Mouse (Mus musculus) midbrain, postnatal 0 days (tissue): ENCODE results near the gene Tmprss11d. TPM values are rescaled to one million over a fixed set of nuclear protein-coding genes. Genes with fewer than 3 reads are reported as not detected.
"Not testable (repeated sequence)": the region's sequence is repeated elsewhere in the genome, so short reads cannot be mapped to it uniquely, and the experiment has no call there.

Experiments
- ATAC-seq: fragments of 200-750 bp; cut with Nextera tagmentation; 2 replicates; pipeline ENCODE4 v1.8.0; 2017; ENCODE audit warnings: moderate number of reproducible peaks, mild to moderate bottlenecking, moderate TSS enrichment, moderate library complexity; ENCODE audit not compliant: low FRiP score
- DNase-seq: peaks from one replicate; pipeline ENCODE4 v3.0.0-alpha.2; 2015; ENCODE audit warnings: low spot score
- H3K27ac ChIP-seq: fragments of 300-500 bp; sonication (generic); 2 replicates; pipeline ENCODE4 v1.5.1; 2014; ENCODE audit warnings: low read depth, mild to moderate bottlenecking, low read length, mixed read lengths
- H3K27me3 ChIP-seq: fragments of 300-500 bp; sonication (generic); 2 replicates; pipeline ENCODE4 v1.6.1; 2014; ENCODE audit warnings: low read length, control low read depth, mixed read lengths; ENCODE audit not compliant: insufficient read depth
- H3K36me3 ChIP-seq: fragments of 300-500 bp; sonication (generic); 2 replicates; pipeline ENCODE4 v1.6.1; 2014; ENCODE audit warnings: low read length, control low read depth, mixed read lengths; ENCODE audit not compliant: insufficient read depth
- H3K4me1 ChIP-seq: fragments of 300-500 bp; sonication (generic); 2 replicates; pipeline ENCODE4 v1.6.1; 2014; ENCODE audit warnings: mild to moderate bottlenecking, control low read depth, antibody characterized with exemption, low read length, mixed read lengths; ENCODE audit not compliant: insufficient read depth
- H3K4me2 ChIP-seq: fragments of 300-500 bp; sonication (generic); 2 replicates; pipeline ENCODE4 v1.6.1; 2014; ENCODE audit warnings: low read depth, mild to moderate bottlenecking, low read length, mixed read lengths; ENCODE audit not compliant: poor library complexity, severe bottlenecking
- H3K4me3 ChIP-seq: fragments of 300-500 bp; sonication (generic); 2 replicates; pipeline ENCODE4 v1.5.1; 2014; ENCODE audit warnings: low read depth, mild to moderate bottlenecking, low read length, moderate library complexity
- H3K9ac ChIP-seq: fragments of 300-500 bp; sonication (generic); replicated peaks from 2 replicates; pipeline ENCODE4 v1.6.1; 2014; ENCODE audit warnings: mild to moderate bottlenecking, low read length, moderate library complexity, mixed read lengths; ENCODE audit not compliant: poor library complexity, severe bottlenecking
- H3K9me3 ChIP-seq: fragments of 300-500 bp; sonication (generic); 2 replicates; pipeline ENCODE4 v1.6.1; 2016; ENCODE audit warnings: low read length, control low read depth
- CTCF ChIP-seq: IDR thresholded peaks from 2 replicates; pipeline ENCODE4 v1.5.1; 2016; ENCODE audit warnings: antibody characterized with exemption, mild to moderate bottlenecking
- WGBS: fragments of 180-500 bp; shearing (Covaris S2); extraction: QIAGEN DNeasy Blood & Tissue Kit; methylation state at CpG from one replicate; pipeline ENCODE4 v1.1.7; 2014; 5-methylcytosine and 5-hydroxymethylcytosine counted together
- polyA plus RNA-seq: library from polyadenylated mRNA; unstranded; fragments of >200 nt; fragmentation: Nextera tagmentation; extraction: Ambion mirVana; gene quantifications from 2 replicates; pipeline ENCODE4 v1.2.1, GENCODE M21; 2015
- total RNA-seq: library from RNA; depleted of rRNA; stranded (reverse); fragments of >200 nt; gene quantifications from 2 replicates; pipeline ENCODE4 v1.2.3, GENCODE M21; 2014

The Tmprss11d gene
- total and polyA plus RNA-seq, 2 experiments from 2014 or later: 0.22 TPM; not detected in 1

- H3K9ac ChIP-seq: no peak overlapping the region
- no peak for DNase-seq
- H3K36me3 ChIP-seq: no peaks in the 10 kb centered on the region
- WGBS: 84% methylated on average over 3 of the region's 3 CpGs
- no peaks in the 10 kb centered on the region for H3K4me1 ChIP-seq
- no peak overlapping the region for H3K27ac ChIP-seq
- H3K4me3 ChIP-seq: no peak overlapping the region
- no peak for ATAC-seq
- H3K4me2 ChIP-seq: no peak overlapping the region
- H3K9me3 ChIP-seq: no peaks in the 10 kb centered on the region
- H3K27me3 ChIP-seq: no peaks in the 10 kb centered on the region
- TF ChIP-seq CTCF: no peak
These were observed 34.0 kb upstream of the Tmprss11d start for GRCm38 (mm10) chr5:86407191-86407590.

- Histone ChIP-seq H3K27ac (no peak overlapping the region), H3K36me3 (no peaks in the 10 kb centered on the region), H3K9ac (no peak overlapping the region), H3K4me1 (no peaks in the 10 kb centered on the region), H3K9me3 (no peaks in the 10 kb centered on the region), H3K4me3 (no peak overlapping the region), H3K27me3 (no peaks in the 10 kb centered on the region), H3K4me2 (no peak overlapping the region)
- no peak for TF ChIP-seq CTCF
- WGBS: 62% methylated on average over 4 of the region's 4 CpGs
- ATAC-seq (no peak), DNase-seq (peak; percentile 24)
These were observed 13.7 kb downstream of the Tmprss11d start for GRCm38 (mm10) chr5:86359412-86359985.

- Histone ChIP-seq H3K27ac (no peak overlapping the region), H3K4me2 (no peak overlapping the region), H3K9ac (no peak overlapping the region), H3K36me3 (no peaks in the 10 kb centered on the region), H3K9me3 (no peaks in the 10 kb centered on the region), H3K4me1 (no peaks in the 10 kb centered on the region), H3K27me3 (no peaks in the 10 kb centered on the region), H3K4me3 (no peak overlapping the region)
- TF ChIP-seq CTCF: peak; percentile 70
- ATAC-seq: no peak
- 22% methylated on average over 7 of the region's 7 CpGs for WGBS
- peak; percentile 87 for DNase-seq
These were observed 20.3 kb downstream of the Tmprss11d start for GRCm38 (mm10) chr5:86352966-86353365.

- peak overlapping the region; percentile 32 for H3K4me3 ChIP-seq
These were observed 54.9 kb downstream of the Tmprss11d start for GRCm38 (mm10) chr5:86318018-86318956.

DNA sequence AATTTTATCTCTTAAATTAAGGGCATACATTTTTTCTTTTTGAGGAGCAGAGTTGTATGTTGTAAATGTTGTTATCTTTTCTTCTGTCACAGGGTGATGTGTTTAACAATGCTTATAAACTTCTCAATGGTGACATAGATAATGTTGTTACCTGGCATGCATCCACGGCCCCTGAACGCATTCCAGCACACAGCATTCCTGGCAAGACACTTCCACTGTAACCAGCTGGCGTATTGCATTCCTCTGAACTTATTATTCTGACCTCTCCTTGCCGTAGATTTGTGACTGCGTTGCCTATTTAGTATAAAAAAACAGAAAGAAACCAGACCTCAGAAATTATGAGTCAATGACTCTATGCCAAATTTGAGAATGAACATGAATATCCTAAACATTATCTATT lies 67.1 kb downstream of the Tmprss11d start:
- Histone ChIP-seq H3K27ac (no peak overlapping the region), H3K27me3 (no peaks in the 10 kb centered on the region), H3K4me3 (no peak overlapping the region), H3K9ac (no peak overlapping the region), H3K36me3 (no peaks in the 10 kb centered on the region), H3K4me1 (no peaks in the 10 kb centered on the region), H3K9me3 (no peaks in the 10 kb centered on the region), H3K4me2 (no peak overlapping the region)
- DNase-seq: peak; percentile 17
- 82% methylated on average over 5 of the region's 5 CpGs for WGBS
- no peak for TF ChIP-seq CTCF
- ATAC-seq: no peak

More at GRCm38 (mm10) chr5:86318018-86318956, 54.9 kb downstream of the Tmprss11d start:
- 46% methylated on average over 25 of the region's 30 CpGs for WGBS
- not testable (repeated sequence) for H3K27ac ChIP-seq, H3K4me1 ChIP-seq, H3K27me3 ChIP-seq, H3K36me3 ChIP-seq, DNase-seq, H3K9ac ChIP-seq, H3K9me3 ChIP-seq, H3K4me2 ChIP-seq
- peak; percentile 81 for ATAC-seq
- TF ChIP-seq CTCF: peak; percentile 27

DNA sequence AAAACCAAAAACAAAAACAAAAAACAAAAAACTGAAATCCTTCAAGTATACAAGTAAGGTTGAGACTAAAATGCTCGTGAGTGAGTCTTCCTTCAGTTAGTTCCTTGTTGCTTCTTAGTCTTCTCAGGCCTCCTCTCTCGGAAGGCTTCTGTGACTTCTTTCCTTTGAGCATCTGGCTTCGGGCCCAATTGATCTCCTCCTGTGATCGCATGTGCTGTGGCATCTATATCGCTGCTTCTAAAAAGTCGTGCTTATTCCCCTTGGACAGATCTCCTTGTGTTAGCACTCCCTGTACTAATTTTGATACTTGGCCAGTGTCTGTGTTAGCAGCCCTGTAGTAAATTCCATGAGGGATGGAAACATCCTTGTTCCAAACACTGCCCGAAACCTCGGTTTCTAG lies 69.3 kb downstream of the Tmprss11d start:
- H3K27me3 ChIP-seq: no peaks in the 10 kb centered on the region
- H3K9me3 ChIP-seq: no peaks in the 10 kb centered on the region
- DNase-seq (peak; percentile 3), ATAC-seq (no peak)
- WGBS: 84% methylated on average over 8 of the region's 8 CpGs
- TF ChIP-seq CTCF: no peak
- H3K36me3 ChIP-seq: no peaks in the 10 kb centered on the region
- H3K4me3 ChIP-seq: no peak overlapping the region
- no peak overlapping the region for H3K9ac ChIP-seq
- no peak overlapping the region for H3K4me2 ChIP-seq
- H3K27ac ChIP-seq: no peak overlapping the region
- H3K4me1 ChIP-seq: no peaks in the 10 kb centered on the region
